Mouse (Mus musculus) neural tube, embryonic 12.5 days (tissue): ENCODE data around the gene 1600015I10Rik. TPM values are rescaled to one million over a fixed set of nuclear protein-coding genes. Genes with fewer than 3 reads are reported as not detected.
"Not testable (repeated sequence)": the region's sequence is repeated elsewhere in the genome, so short reads cannot be mapped to it uniquely, and the experiment has no call there.

ENCODE experiments used
- ATAC-seq: fragments of 200-750 bp; cut with Nextera tagmentation; 2 replicates; pipeline ENCODE4 v1.8.0; 2017; ENCODE audit warnings: low read depth, mild to moderate bottlenecking, moderate TSS enrichment, moderate library complexity; ENCODE audit not compliant: low FRiP score
- H3K27ac ChIP-seq: fragments of 300-500 bp; sonication (generic); 2 replicates; pipeline ENCODE4 v1.5.1; 2016
- H3K27me3 ChIP-seq: fragments of 300-500 bp; sonication (generic); replicated peaks from 2 replicates; pipeline ENCODE4 v1.6.1; 2016; ENCODE audit warnings: mild to moderate bottlenecking
- H3K36me3 ChIP-seq: fragments of 300-500 bp; sonication (generic); 2 replicates; pipeline ENCODE4 v1.6.1; 2016; ENCODE audit warnings: mild to moderate bottlenecking
- H3K4me1 ChIP-seq: fragments of 300-500 bp; sonication (generic); 2 replicates; pipeline ENCODE4 v1.6.1; 2016
- H3K4me2 ChIP-seq: fragments of 300-500 bp; sonication (generic); replicated peaks from 2 replicates; pipeline ENCODE4 v1.6.1; 2016; ENCODE audit warnings: mild to moderate bottlenecking
- H3K4me3 ChIP-seq: fragments of 300-500 bp; sonication (generic); 2 replicates; pipeline ENCODE4 v1.5.1; 2016
- H3K9ac ChIP-seq: fragments of 300-500 bp; sonication (generic); 2 replicates; pipeline ENCODE4 v1.6.1; 2016; ENCODE audit warnings: mild to moderate bottlenecking
- H3K9me3 ChIP-seq: fragments of 300-500 bp; sonication (generic); 2 replicates; pipeline ENCODE4 v1.6.1; 2016; ENCODE audit warnings: mild to moderate bottlenecking
- WGBS: fragments of 180-500 bp; shearing (Covaris S2); methylation state at CpG from one replicate; pipeline ENCODE4 v1.1.7; 2016; 5-methylcytosine and 5-hydroxymethylcytosine counted together
- polyA plus RNA-seq: library from polyadenylated mRNA; unstranded; fragments of >200 nt; fragmentation: Nextera tagmentation; extraction: Ambion mirVana; gene quantifications from 2 replicates; pipeline ENCODE4 v1.2.1, GENCODE M21; 2016

1600015I10Rik gene
- not detected in 2 replicates for polyA plus RNA-seq

- Histone ChIP-seq H3K36me3 (no peaks in the 10 kb centered on the region), H3K4me3 (no peak within 1 kb of the TSS), H3K4me2 (no peak within 1 kb of the TSS), H3K9me3 (no peaks in the 10 kb centered on the region), H3K27me3 (no peaks in the 10 kb centered on the region), H3K4me1 (no peaks in the 10 kb centered on the region), H3K27ac (no peak within 1 kb of the TSS), H3K9ac (no peak within 1 kb of the TSS)
- WGBS, result 93% methylated on average over 5 of the region's 5 CpGs
- no peak for ATAC-seq
Measured at GRCm38 (mm10) chr6:48929595-48929994, at the start of gene 1600015I10Rik. Gene 1600015I10Rik, plus strand, starts transcription at chr6:48929895.

- no peak for ATAC-seq
- no peaks in the 10 kb centered on the region for H3K4me1 ChIP-seq
- H3K27ac ChIP-seq, result no peak overlapping the region
- H3K4me3 ChIP-seq, result no peak overlapping the region
- no peak overlapping the region for H3K4me2 ChIP-seq
- no peaks in the 10 kb centered on the region for H3K36me3 ChIP-seq
- no peaks in the 10 kb centered on the region for H3K27me3 ChIP-seq
- peaks cover 5% of the 10 kb centered on the region; the same call in 1 of the 2 replicates for H3K9me3 ChIP-seq
- H3K9ac ChIP-seq, result no peak overlapping the region
- 81% methylated on average over 4 of the region's 4 CpGs for whole genome bisulfite sequencing
Measured at GRCm38 (mm10) chr6:48894203-48894602, 35.5 kb upstream of the 1600015I10Rik start.

- no peak overlapping the region for H3K27ac ChIP-seq
- WGBS, result 89% methylated on average over 8 of the region's 8 CpGs
- H3K4me3 ChIP-seq, result no peak overlapping the region
- H3K27me3 ChIP-seq, result no peaks in the 10 kb centered on the region
- H3K9me3 ChIP-seq, result peaks cover 5% of the 10 kb centered on the region; the same call in 1 of the 2 replicates
- H3K4me1 ChIP-seq, result no peaks in the 10 kb centered on the region
- no peak overlapping the region for H3K4me2 ChIP-seq
- H3K36me3 ChIP-seq, result no peaks in the 10 kb centered on the region
- H3K9ac ChIP-seq, result no peak overlapping the region
- ATAC-seq, result no peak
Measured at GRCm38 (mm10) chr6:48894938-48895818, 34.5 kb upstream of the 1600015I10Rik start.

- Histone ChIP-seq H3K4me1 (no peaks in the 10 kb centered on the region), H3K9ac (no peak overlapping the region), H3K4me2 (no peak overlapping the region), H3K36me3 (no peaks in the 10 kb centered on the region), H3K27me3 (no peaks in the 10 kb centered on the region), H3K4me3 (no peak overlapping the region), H3K9me3 (peaks cover 5% of the 10 kb centered on the region; the same call in 1 of the 2 replicates), H3K27ac (no peak overlapping the region)
- 91% methylated on average over 5 of the region's 5 CpGs for WGBS
- ATAC-seq, result no peak
Measured at GRCm38 (mm10) chr6:48895941-48896340, 33.8 kb upstream of the 1600015I10Rik start.

GRCm38 (mm10) chr6:48896956-48897355 is 32.7 kb upstream of the 1600015I10Rik start:
- H3K4me1 ChIP-seq, result no peaks in the 10 kb centered on the region
- no peak overlapping the region for H3K9ac ChIP-seq
- no peak overlapping the region for H3K4me3 ChIP-seq
- H3K4me2 ChIP-seq, result no peak overlapping the region
- H3K27ac ChIP-seq, result no peak overlapping the region
- no peaks in the 10 kb centered on the region for H3K36me3 ChIP-seq
- no peak for ATAC-seq
- no peaks in the 10 kb centered on the region for H3K27me3 ChIP-seq
- WGBS, result 88% methylated on average over 5 of the region's 5 CpGs
- peaks cover 5% of the 10 kb centered on the region; the same call in 1 of the 2 replicates for H3K9me3 ChIP-seq

GRCm38 (mm10) chr6:48901316-48901715 is 28.4 kb upstream of the 1600015I10Rik start:
- not testable (repeated sequence) for H3K9ac ChIP-seq, H3K4me1 ChIP-seq, ATAC-seq, H3K36me3 ChIP-seq, H3K4me2 ChIP-seq, H3K4me3 ChIP-seq, H3K9me3 ChIP-seq, H3K27me3 ChIP-seq, H3K27ac ChIP-seq
- 94% methylated on average over 11 of the region's 11 CpGs for WGBS

- Histone ChIP-seq H3K4me1 (no peaks in the 10 kb centered on the region), H3K4me2 (no peak overlapping the region), H3K36me3 (no peaks in the 10 kb centered on the region), H3K4me3 (no peak overlapping the region), H3K27me3 (no peaks in the 10 kb centered on the region), H3K9ac (no peak overlapping the region), H3K9me3 (no peaks in the 10 kb centered on the region), H3K27ac (no peak overlapping the region)
- 89% methylated on average over 17 of the region's 17 CpGs for WGBS
- no peak for ATAC-seq
Measured at GRCm38 (mm10) chr6:48902511-48903406, 26.9 kb upstream of the 1600015I10Rik start.

GRCm38 (mm10) chr6:48903437-48903836 is 26.3 kb upstream of the 1600015I10Rik start:
- no peaks in the 10 kb centered on the region for H3K27me3 ChIP-seq
- H3K4me1 ChIP-seq, result no peaks in the 10 kb centered on the region
- WGBS, result 78% methylated on average over 4 of the region's 4 CpGs
- no peak for ATAC-seq
- no peak overlapping the region for H3K4me3 ChIP-seq
- H3K9me3 ChIP-seq, result no peaks in the 10 kb centered on the region
- H3K36me3 ChIP-seq, result no peaks in the 10 kb centered on the region
- no peak overlapping the region for H3K9ac ChIP-seq
- H3K27ac ChIP-seq, result no peak overlapping the region
- no peak overlapping the region for H3K4me2 ChIP-seq

- Histone ChIP-seq H3K27ac (no peak overlapping the region), H3K36me3 (no peaks in the 10 kb centered on the region), H3K27me3 (no peaks in the 10 kb centered on the region), H3K4me3 (no peak overlapping the region), H3K9ac (no peak overlapping the region), H3K4me2 (no peak overlapping the region), H3K4me1 (no peaks in the 10 kb centered on the region), H3K9me3 (no peaks in the 10 kb centered on the region)
- ATAC-seq, result no peak
- 94% methylated on average over 13 of the region's 13 CpGs for WGBS
Measured at GRCm38 (mm10) chr6:48905606-48906005, 24.1 kb upstream of the 1600015I10Rik start.

- H3K36me3 ChIP-seq, result no peaks in the 10 kb centered on the region
- H3K4me3 ChIP-seq, result no peak overlapping the region
- no peaks in the 10 kb centered on the region for H3K27me3 ChIP-seq
- no peak overlapping the region for H3K4me2 ChIP-seq
- H3K9ac ChIP-seq, result no peak overlapping the region
- ATAC-seq, result no peak
- no peaks in the 10 kb centered on the region for H3K4me1 ChIP-seq
- H3K27ac ChIP-seq, result no peak overlapping the region
- 94% methylated on average over 14 of the region's 14 CpGs for WGBS
- no peaks in the 10 kb centered on the region for H3K9me3 ChIP-seq
Measured at GRCm38 (mm10) chr6:48906371-48906770, 23.3 kb upstream of the 1600015I10Rik start.

GRCm38 (mm10) chr6:48909229-48909628 is 20.5 kb upstream of the 1600015I10Rik start:
- Histone ChIP-seq H3K4me3 (no peak overlapping the region), H3K36me3 (no peaks in the 10 kb centered on the region), H3K27ac (no peak overlapping the region), H3K4me1 (no peaks in the 10 kb centered on the region), H3K9me3 (no peaks in the 10 kb centered on the region), H3K4me2 (no peak overlapping the region), H3K9ac (no peak overlapping the region), H3K27me3 (no peaks in the 10 kb centered on the region)
- WGBS, result 54% methylated on average over 1 of the region's 1 CpGs
- ATAC-seq, result no peak

- H3K27ac ChIP-seq, result no peak overlapping the region
- no peak overlapping the region for H3K9ac ChIP-seq
- H3K36me3 ChIP-seq, result no peaks in the 10 kb centered on the region
- no peak overlapping the region for H3K4me2 ChIP-seq
- no peaks in the 10 kb centered on the region for H3K27me3 ChIP-seq
- H3K4me3 ChIP-seq, result no peak overlapping the region
- H3K9me3 ChIP-seq, result no peaks in the 10 kb centered on the region
- H3K4me1 ChIP-seq, result no peaks in the 10 kb centered on the region
- ATAC-seq, result no peak
- 50% methylated on average over 3 of the region's 3 CpGs for WGBS
Measured at GRCm38 (mm10) chr6:48912033-48912432, 17.7 kb upstream of the 1600015I10Rik start.
